Mouse (Mus musculus) spleen, adult 12 weeks (tissue): ENCODE data around the gene Btrc.

Experiments used
- DNase-seq: peaks from one replicate; pipeline ENCODE4 v3.0.0; 2022; ENCODE audit warnings: low spot score

Gene Btrc

GRCm38 (mm10) chr19:45475928-45476553, 112.5 kb downstream of the Btrc start:
- no peak for DNase-seq

- DNase-seq, result no peak
Observed at GRCm38 (mm10) chr19:45479548-45479947, 116.0 kb downstream of the Btrc start.

GRCm38 (mm10) chr19:45480490-45480889, 117.0 kb downstream of the Btrc start:
- no peak for DNase-seq

GRCm38 (mm10) chr19:45480951-45481350, 117.4 kb downstream of the Btrc start:
- no peak for DNase-seq

DNA sequence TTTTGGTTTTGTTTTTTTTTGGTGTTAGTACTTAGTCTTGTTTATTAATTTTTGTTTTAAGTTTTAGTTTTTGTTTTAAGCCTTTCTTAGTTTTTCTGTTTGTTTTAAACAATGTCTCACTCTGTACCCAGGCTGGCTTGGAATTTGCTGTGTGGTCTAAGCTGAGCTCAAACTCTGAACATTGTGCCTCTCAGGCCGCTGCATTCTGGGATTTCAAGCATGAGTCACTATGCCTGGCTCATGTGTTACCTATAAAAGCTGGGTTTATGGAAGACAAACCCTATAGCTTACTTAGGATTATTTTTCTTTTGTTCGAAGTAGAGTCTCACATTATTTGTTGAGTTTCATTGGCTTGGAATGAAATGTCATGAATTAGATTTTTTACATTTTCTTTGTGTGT, 119.9 kb downstream of the Btrc start:
- no peak for DNase-seq

DNA sequence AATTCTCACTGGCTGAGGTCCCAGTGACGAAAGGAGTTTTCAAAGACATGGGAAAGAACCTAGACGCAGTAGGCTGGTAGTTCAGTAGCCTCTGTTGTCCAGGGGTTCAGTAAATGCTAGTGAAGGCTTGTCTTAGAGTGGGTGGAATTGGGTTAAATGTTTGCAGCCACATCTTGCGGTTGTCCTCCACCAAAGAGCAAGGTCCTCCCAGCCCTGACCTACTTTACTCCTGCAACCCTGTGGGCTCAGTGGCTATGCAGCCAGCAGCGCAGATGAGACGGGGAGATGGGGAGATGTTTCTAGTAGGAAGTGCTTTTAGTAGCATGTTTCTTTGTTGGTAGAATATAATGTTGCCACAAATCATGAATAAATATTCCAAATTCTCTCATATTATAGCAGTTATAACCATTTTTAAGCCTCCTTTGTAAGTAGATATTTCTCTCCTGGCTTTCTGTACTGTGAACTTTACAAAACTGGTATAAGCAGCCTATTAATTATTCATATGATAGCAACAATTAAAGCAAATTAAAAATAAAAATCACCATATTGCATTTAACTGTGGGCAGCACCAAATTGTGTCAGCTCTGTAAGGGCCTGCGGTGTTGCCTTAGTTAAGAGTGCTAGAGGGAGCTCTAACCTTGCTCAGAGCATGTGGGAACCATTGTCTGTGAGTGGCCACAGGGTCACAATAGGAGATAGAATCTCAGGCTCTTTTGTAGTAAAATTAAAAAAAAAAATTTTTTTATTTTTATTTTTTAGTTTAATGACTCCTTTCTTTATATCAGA, 122.9 kb downstream of the Btrc start:
- no peak for DNase-seq

- no peak for DNase-seq
Observed at GRCm38 (mm10) chr19:45486992-45487387, 123.5 kb downstream of the Btrc start.

- no peak for DNase-seq
Observed at GRCm38 (mm10) chr19:45489961-45490360, 126.4 kb downstream of the Btrc start.

- no peak for DNase-seq
Observed at GRCm38 (mm10) chr19:45491246-45491645, 127.7 kb downstream of the Btrc start.

DNA sequence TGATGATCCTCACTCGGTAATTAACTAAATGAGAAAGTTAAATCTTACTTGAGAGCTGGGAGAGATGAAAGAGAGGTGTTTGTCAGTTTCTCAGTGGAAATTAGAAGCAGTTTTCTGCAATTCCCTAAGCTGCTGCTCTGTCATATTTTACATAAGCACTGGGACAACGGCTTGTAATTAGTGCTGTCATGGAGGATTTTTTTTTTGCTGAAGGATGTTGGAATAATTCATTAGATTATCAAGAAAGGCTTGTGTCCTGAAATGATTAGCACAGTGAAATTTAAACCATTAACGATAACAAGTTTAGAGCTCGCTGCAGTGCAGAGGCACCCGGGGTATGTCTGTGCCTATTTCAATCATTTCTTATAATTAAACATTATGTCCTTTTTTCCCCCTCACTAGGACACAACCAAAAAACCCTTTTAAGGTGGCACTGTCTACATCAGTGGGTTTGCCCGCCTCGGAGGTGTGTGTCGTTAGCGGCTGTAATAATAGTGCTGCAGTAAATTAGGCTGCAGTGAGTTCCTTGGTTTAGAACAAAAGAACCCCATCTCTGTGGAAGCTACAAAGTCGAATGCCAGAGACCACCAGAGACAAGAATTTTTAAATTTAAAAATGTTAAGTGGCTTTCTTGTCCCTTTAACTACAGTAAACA, 130.7 kb downstream of the Btrc start:
- DNase-seq, result no peak

DNA sequence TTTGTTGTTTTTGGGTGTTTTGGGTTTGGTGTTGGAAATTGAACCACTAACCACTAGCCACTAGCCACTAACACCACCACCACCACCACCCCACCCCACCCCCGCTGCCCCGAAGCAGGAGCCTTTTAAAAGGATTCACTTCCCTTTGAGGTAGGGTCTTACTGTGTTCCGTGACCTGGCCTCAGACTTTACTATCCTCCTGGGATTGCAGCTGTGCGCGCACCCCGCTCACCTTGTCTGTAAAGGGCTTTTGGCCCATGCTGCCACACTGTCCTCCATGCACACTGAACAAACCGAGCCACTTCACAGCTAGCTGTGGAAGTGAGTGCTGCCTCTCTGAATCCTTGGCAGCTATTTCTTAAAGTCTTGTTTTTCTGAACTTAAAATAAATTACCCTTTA, 141.9 kb downstream of the Btrc start:
- DNase-seq, result no peak

GRCm38 (mm10) chr19:45507531-45507930, 144.0 kb downstream of the Btrc start:
- DNase-seq, result no peak

DNA sequence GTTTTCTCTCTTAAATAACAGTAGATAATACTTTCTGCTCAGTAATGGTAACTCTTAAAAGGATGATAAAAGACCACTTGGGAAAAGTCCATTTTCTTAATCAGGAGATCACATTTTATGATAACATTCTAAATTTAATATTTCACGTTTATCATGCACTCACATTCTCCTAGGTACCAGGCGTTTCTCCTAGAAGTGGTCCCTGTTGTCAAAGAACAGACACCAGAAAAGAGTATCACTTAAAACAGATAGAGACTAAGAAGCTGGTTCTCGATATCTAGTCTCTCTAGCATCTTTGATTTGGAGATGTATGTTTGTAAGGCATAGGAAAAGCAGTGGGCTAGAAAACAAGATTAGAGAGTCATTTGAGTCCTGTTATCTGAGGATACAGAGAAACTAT, 147.1 kb downstream of the Btrc start:
- no peak for DNase-seq

DNA sequence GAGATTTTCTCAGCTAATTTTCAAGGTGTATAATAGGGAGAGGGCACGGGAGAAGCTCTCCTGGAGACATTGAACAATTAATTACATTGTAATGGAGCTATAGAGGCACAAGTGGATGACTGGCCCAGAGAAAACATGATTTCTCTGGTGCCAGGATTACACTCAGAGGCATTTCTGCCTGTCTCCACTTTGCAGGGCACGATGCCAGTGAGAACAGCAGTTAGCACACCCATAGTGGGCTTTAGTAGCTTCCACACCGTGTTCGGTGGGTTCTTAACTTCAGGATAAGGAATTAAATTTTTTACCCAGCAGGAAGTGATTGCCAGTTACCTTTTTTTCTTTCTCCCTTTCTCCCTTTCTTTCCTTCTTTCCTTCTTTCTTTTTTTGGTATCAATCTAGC, 147.9 kb downstream of the Btrc start:
- DNase-seq, result no peak

DNA sequence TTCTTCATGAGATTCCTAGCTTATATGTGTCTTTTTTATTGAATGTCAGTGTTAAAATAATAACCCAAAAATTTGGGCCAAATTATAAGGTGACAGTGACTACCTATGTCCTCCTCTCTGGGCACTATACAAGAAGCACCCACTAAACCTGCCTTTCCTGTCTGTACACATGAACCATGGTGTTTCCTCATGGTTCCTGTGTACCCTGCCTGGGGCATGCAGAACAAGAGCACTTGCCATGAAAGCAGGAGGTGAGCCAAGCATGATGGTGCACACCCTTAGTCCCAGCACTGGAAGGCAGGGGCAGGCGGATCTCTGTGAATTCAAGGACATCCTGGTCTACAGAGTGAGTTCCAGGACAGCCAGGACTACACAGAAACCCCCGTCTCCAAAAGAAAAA, 151.8 kb downstream of the Btrc start:
- no peak for DNase-seq

GRCm38 (mm10) chr19:45516264-45516663, 152.7 kb downstream of the Btrc start:
- DNase-seq, result no peak

DNA sequence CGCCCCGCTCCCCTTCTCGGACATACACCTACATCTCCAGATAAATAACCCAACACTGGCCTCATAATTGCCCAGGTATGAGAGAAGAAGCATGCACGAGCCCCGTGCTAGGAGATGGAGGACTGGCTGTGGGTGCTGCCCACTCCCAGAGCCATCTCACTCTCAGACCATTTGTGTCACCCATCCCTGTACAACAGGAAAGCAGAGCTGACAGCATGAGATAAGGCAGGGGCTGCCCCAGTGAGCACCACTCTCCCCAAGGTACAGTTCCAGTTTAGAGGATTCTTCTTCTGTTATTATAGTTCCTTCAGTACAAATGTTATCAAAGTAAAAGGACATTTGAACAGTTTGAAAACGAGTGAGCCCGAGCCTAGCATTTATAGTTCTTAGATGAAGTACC, 163.8 kb downstream of the Btrc start:
- DNase-seq, result no peak

DNA sequence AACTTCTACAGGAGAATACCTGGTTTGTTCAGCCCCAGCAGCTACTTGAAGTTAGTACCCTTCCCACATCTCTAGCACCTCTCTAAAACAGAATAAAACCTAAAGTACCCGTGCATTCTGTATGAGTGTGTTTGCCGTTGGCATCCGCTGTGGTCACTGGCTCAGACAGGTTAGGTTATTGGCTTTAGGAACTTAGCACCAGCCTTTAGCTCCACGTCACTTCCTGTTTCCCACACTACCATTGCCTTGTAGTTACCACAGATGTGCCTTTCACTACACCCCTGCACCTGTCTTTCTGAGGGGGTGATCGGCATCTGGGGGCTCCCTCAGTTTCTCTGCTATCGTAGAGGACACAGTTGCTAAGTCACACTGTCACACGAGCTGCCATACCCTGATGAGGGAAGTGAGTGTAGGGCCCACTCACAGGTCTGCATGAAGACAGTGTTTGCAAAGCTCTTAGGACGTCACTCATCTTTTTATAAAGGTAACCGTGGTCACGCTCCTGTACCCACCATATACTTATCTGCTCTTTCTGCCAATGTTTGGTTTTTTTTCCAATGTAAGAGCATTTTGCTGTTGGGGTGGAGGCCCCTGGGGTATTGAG, 164.5 kb downstream of the Btrc start:
- DNase-seq, result no peak

GRCm38 (mm10) chr19:45529294-45529693, 165.8 kb downstream of the Btrc start:
- no peak for DNase-seq

DNA sequence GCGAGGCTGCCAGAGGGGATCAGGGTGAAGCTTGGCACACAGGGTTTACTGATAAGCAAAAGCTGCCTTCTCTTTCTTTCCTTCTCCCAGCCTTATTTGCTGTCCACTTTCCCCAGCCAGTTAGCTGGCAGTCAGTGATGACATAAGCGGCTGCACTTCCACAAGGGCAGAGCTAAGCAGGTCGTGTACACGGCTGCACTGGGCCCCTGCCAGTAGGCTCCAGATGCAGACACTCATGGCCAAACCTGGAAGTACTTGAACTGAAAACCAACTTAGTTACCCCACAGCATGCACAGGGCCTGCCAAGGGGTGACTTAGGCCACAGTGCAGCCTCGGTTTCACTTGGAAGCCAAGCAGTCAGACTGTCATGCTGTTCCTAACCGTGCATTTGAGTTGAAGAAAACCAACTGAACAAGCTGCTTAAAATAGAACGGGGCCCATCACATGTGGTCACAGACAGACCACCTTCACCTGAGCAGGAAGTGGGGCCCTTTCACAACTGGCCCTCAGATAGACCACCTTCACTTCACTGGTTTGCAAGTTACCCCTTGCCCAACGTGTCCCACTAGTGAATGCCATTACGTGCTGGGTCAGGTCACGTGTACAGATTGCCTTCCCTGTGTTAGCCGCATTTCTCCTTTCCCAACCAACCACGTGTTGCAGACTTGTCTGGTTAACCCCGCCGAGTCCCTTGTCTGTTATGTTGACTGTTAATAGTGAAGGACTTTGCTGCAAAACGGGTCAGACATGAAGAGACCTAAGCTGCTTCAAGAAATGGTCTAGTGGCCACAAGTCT, 166.9 kb downstream of the Btrc start:
- no peak for DNase-seq

- no peak for DNase-seq
Observed at GRCm38 (mm10) chr19:45531554-45531953, 168.0 kb downstream of the Btrc start.

DNA sequence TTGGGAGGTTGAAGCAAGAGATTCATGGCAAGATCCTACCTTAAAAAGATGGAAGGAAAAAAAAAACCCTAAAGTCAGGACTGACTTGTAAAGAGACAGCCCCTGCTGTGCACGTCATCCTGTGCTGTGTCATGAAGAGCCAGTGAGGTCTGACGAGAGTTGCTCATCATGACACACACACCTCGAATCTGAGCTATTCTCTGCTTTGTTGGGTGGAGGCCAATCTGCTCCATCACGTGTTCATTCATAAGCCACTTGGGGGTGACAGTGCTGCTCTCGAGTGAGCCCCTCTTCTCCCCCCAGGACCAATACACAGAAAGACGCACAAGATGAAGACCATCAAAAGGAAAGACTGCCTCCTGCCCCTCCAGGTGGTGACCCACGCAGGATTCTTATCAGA, 170.1 kb downstream of the Btrc start:
- no peak for DNase-seq
